Mouse (Mus musculus): ENCODE measurements around the gene Hoga1. TPM values are rescaled to one million over a fixed set of nuclear protein-coding genes. Genes with fewer than 3 reads are reported as not detected.

Hoga1 gene
- polyA plus RNA-seq, 1 experiment = 167 TPM

DNA sequence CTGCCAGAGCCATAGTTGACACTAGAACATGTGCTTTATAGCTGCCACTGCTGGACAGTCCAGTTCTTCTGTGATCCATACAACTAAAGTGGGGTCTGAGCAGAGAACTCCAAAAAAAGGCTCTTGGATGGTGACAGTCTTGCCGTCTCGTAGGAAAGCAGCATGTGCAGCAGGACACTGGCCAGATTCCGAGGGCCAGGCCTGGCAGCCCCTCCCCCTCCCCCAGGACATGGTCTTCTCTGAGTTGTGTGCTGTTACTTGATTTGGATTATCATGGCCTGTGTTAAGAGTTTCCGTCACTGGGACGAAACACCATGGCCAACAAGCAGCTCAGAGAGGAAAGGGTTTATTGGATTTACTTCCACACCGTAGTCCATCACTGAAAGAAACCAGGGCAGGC lies 41.2 kb upstream of the Hoga1 start:
- TF ChIP-seq CTCF (conservative IDR thresholded peaks at IDR 0.05; ENCODE audit: insufficient read depth, insufficient read length, low read depth, low read length) (no peak), POLR2A (IDR thresholded peaks at IDR 0.05; ENCODE audit: low read depth, low read length) (no peak)
- H3K27me3 ChIP-seq (replicated peaks; ENCODE audit: control insufficient read depth, insufficient read depth, low read length) = no peaks in the 10 kb centered on the region
- DNase-seq = no peak
- H3K4me3 ChIP-seq (ENCODE audit: insufficient read depth, low read depth, low read length) = no peak overlapping the region
- H3K4me1 ChIP-seq (ENCODE audit: control insufficient read depth, insufficient read depth, low read length) = peaks cover 20% of the 10 kb centered on the region
- no peaks in the 10 kb centered on the region for H3K36me3 ChIP-seq (ENCODE audit: control insufficient read depth, insufficient read depth, low read length)
- no peak overlapping the region for H3K27ac ChIP-seq (ENCODE audit: insufficient read depth, low read depth, low read length)
- 75% methylated on average over 6 of the region's 6 CpGs for WGBS

DNA sequence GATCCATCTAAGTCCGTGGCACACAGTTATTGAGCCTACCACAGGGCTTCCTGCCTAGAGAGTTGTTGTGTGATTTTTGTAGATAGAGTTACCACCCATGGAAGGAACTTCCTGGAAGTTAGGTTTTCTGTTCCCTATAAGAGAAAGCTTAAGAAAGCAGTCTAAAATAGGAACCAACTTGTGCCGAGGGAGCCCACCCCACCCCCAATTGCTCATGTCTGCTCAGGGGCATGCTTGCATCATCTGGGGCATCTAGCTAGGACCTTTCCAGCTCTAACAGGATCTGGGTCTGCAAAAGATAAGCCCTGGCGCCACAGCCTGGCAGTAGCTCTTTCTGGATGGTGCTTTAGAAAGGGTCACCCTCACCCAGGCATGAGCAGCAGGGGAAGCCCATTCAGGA lies 39.8 kb upstream of the Hoga1 start:
- Histone ChIP-seq H3K36me3 (ENCODE audit: control insufficient read depth, insufficient read depth, low read length) (no peaks in the 10 kb centered on the region), H3K27me3 (replicated peaks; ENCODE audit: control insufficient read depth, insufficient read depth, low read length) (no peaks in the 10 kb centered on the region), H3K4me1 (ENCODE audit: control insufficient read depth, insufficient read depth, low read length) (peaks cover 12% of the 10 kb centered on the region), H3K27ac (ENCODE audit: insufficient read depth, low read depth, low read length) (no peak overlapping the region), H3K4me3 (ENCODE audit: insufficient read depth, low read depth, low read length) (no peak overlapping the region)
- WGBS = 40% methylated on average over 3 of the region's 3 CpGs
- no peak for DNase-seq
- TF ChIP-seq CTCF (conservative IDR thresholded peaks at IDR 0.05; ENCODE audit: insufficient read depth, insufficient read length, low read depth, low read length) (no peak), POLR2A (IDR thresholded peaks at IDR 0.05; ENCODE audit: low read depth, low read length) (no peak)

DNA sequence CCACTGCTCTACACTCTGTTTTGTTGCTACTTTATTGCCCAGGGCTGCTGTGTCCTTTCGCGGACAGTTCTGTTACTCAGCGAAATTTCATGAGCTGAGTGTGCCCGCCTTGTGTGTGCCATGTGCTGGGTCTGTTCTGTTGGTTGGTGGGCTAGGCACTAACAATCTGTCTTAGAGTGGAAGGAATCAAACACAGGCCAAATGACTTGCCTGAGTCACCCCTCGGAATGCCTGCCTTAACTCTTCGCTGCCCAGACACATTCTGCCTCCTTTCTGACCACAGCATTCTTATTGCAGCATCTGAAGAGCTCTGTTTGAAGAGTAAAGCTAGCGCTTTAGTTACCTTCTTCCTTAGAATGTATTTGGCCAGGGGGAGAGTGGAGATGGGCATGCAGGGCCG lies 38.8 kb upstream of the Hoga1 start:
- 76% methylated on average over 8 of the region's 8 CpGs for WGBS
- H3K4me1 ChIP-seq (ENCODE audit: control insufficient read depth, insufficient read depth, low read length) = peaks cover 12% of the 10 kb centered on the region
- no peaks in the 10 kb centered on the region for H3K27me3 ChIP-seq (replicated peaks; ENCODE audit: control insufficient read depth, insufficient read depth, low read length)
- no peak overlapping the region for H3K27ac ChIP-seq (ENCODE audit: insufficient read depth, low read depth, low read length)
- TF ChIP-seq CTCF (conservative IDR thresholded peaks at IDR 0.05; ENCODE audit: insufficient read depth, insufficient read length, low read depth, low read length) (no peak), POLR2A (IDR thresholded peaks at IDR 0.05; ENCODE audit: low read depth, low read length) (no peak)
- DNase-seq = no peak
- no peak overlapping the region for H3K4me3 ChIP-seq (ENCODE audit: insufficient read depth, low read depth, low read length)
- H3K36me3 ChIP-seq (ENCODE audit: control insufficient read depth, insufficient read depth, low read length) = no peaks in the 10 kb centered on the region

DNA sequence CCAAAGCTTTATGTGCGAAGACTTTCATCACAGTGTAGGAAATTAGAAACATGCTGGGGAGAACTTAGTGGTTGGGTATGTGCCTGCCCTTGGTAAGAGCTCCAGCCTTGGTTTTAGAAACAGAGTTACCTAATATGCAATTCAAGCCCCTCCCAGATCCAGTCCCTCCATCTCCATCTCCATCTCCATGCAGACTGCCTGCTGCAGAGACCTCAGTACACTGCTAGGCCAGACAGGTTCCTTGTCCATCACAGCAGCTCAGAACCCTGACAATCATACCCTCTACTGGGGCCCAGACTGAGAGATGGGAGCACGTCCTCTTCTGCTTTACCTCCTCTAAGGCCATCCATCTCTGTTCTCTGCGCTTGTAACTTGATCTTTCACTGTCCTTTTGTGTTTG lies 36.8 kb upstream of the Hoga1 start:
- Histone ChIP-seq H3K36me3 (ENCODE audit: control insufficient read depth, insufficient read depth, low read length) (no peaks in the 10 kb centered on the region), H3K4me1 (ENCODE audit: control insufficient read depth, insufficient read depth, low read length) (peaks cover 12% of the 10 kb centered on the region), H3K4me3 (ENCODE audit: insufficient read depth, low read depth, low read length) (no peak overlapping the region), H3K27ac (ENCODE audit: insufficient read depth, low read depth, low read length) (peak overlapping the region; percentile 66), H3K27me3 (replicated peaks; ENCODE audit: control insufficient read depth, insufficient read depth, low read length) (no peaks in the 10 kb centered on the region)
- 63% methylated on average over 3 of the region's 3 CpGs for WGBS
- TF ChIP-seq CTCF (conservative IDR thresholded peaks at IDR 0.05; ENCODE audit: insufficient read depth, insufficient read length, low read depth, low read length) (no peak), POLR2A (IDR thresholded peaks at IDR 0.05; ENCODE audit: low read depth, low read length) (no peak)
- DNase-seq = no peak

DNA sequence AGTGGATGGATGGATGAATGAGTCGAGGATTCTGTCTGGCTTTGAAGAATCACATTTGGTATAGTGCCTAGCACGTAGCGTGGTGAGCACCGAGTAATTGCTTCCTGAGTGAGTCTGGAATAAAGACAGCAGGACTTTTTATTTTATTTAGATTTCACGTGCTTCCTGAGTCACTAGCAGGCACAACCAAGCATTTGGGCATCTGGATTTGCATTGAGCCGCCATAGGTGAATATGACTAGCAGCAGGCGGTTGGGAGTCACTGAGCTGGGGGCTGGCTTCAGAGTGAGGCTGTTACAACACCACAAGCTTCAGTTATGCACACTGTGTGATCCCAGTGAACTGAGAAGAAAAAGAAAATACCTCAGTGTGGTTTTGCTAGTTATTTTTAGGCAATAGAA lies 36.3 kb upstream of the Hoga1 start:
- TF ChIP-seq CTCF (conservative IDR thresholded peaks at IDR 0.05; ENCODE audit: insufficient read depth, insufficient read length, low read depth, low read length) = no peak
- H3K36me3 ChIP-seq (ENCODE audit: control insufficient read depth, insufficient read depth, low read length) = no peaks in the 10 kb centered on the region
- H3K4me1 ChIP-seq (ENCODE audit: control insufficient read depth, insufficient read depth, low read length) = peaks cover 12% of the 10 kb centered on the region
- 53% methylated on average over 7 of the region's 7 CpGs for WGBS
- no peak for DNase-seq
- H3K4me3 ChIP-seq (ENCODE audit: insufficient read depth, low read depth, low read length) = no peak overlapping the region
- peak overlapping the region; percentile 66; the same call in 1 of the 2 replicates for H3K27ac ChIP-seq (ENCODE audit: insufficient read depth, low read depth, low read length)
- no peaks in the 10 kb centered on the region for H3K27me3 ChIP-seq (replicated peaks; ENCODE audit: control insufficient read depth, insufficient read depth, low read length)

DNA sequence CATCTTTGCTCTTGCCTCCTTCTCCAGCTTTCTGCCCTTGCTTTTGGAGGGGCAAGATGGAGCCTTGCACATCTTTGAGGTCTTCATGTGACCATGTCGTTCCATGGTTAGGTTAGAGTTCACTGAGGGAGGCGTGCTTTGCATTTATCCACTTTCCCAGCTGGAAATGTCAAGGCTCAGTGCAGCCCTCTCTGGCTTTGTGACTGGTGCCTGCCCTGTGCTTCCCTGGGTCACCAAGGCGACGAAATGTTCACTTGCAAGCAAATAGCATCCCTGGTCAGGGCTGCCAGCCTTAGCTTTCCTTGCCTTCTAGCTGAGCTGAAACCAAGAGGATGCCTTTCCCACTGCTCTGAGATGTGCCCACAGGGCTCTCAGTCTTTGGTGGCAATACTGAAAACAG lies 35.0 kb upstream of the Hoga1 start:
- no peak for TF ChIP-seq POLR2A (IDR thresholded peaks at IDR 0.05; ENCODE audit: low read depth, low read length)
- no peak for TF ChIP-seq CTCF (conservative IDR thresholded peaks at IDR 0.05; ENCODE audit: insufficient read depth, insufficient read length, low read depth, low read length)
- H3K36me3 ChIP-seq (ENCODE audit: control insufficient read depth, insufficient read depth, low read length) = no peaks in the 10 kb centered on the region
- H3K4me3 ChIP-seq (ENCODE audit: insufficient read depth, low read depth, low read length) = no peak overlapping the region
- H3K4me1 ChIP-seq (ENCODE audit: control insufficient read depth, insufficient read depth, low read length) = peaks cover 9% of the 10 kb centered on the region
- no peaks in the 10 kb centered on the region for H3K27me3 ChIP-seq (replicated peaks; ENCODE audit: control insufficient read depth, insufficient read depth, low read length)
- no peak overlapping the region for H3K27ac ChIP-seq (ENCODE audit: insufficient read depth, low read depth, low read length)
- DNase-seq = no peak
- WGBS = 61% methylated on average over 4 of the region's 4 CpGs

DNA sequence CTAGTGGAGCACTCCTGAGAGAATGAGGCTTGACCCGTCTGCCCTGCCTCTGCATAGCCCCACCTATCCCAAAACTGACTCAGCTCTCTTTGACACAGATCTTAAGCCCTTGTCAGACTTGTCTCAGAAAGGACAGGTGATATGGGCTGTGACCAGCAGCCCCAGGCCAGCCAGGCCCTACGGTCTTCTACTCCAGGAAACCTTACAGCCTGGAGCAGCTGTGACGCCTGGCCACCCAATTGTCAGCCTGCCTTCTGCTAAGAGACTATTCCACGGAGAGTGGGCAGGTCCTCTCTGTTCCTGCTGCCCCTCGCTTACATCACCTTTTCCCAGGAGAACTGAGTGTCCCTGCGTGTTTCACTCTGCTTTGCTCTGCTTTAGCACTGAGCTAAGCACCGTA lies 34.3 kb upstream of the Hoga1 start:
- Histone ChIP-seq H3K4me3 (ENCODE audit: insufficient read depth, low read depth, low read length) (no peak overlapping the region), H3K27ac (ENCODE audit: insufficient read depth, low read depth, low read length) (no peak overlapping the region), H3K4me1 (ENCODE audit: control insufficient read depth, insufficient read depth, low read length) (peaks cover 9% of the 10 kb centered on the region; the same call in 1 of the 2 replicates), H3K36me3 (ENCODE audit: control insufficient read depth, insufficient read depth, low read length) (no peaks in the 10 kb centered on the region), H3K27me3 (replicated peaks; ENCODE audit: control insufficient read depth, insufficient read depth, low read length) (no peaks in the 10 kb centered on the region)
- no peak for DNase-seq
- no peak for TF ChIP-seq POLR2A (IDR thresholded peaks at IDR 0.05; ENCODE audit: low read depth, low read length)
- TF ChIP-seq CTCF (conservative IDR thresholded peaks at IDR 0.05; ENCODE audit: insufficient read depth, insufficient read length, low read depth, low read length) = no peak
- 82% methylated on average over 7 of the region's 7 CpGs for WGBS

Data from kidney, adult 2 months (tissue).